Mouse (Mus musculus): ENCODE results near the gene Smc5.

DNA sequence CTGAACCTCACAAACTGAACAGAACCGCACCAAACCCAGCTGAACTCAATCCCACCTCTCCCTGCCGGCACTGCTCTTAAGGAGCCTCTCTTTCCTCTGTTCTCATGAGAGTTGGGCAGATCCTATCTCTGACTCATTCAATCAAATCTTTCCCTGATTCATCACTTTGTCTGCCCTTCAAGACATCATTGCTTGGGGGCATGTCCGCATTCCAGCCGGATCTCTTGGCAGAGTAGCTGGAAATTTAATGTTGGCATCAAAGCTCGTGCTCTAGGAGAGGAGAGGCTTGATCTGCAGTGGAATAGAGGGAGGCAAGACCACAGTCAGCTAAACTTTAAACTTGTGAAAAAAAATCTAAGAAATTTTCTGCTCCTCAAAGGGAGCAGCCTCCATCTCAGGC lies 71.6 kb downstream of the Smc5 start:
- TF ChIP-seq CTCF (IDR thresholded peaks at IDR 0.05; ENCODE audit: borderline replicate concordance, insufficient read depth, low read length), result no peak
- TF ChIP-seq POLR2A (IDR thresholded peaks at IDR 0.05; ENCODE audit: low read depth, low read length), result no peak

Measured in embryonic fibroblast, embryonic 13.5 days (primary cell).